Mouse (Mus musculus): Measurements from ENCODE around the gene Mbd6.

DNA sequence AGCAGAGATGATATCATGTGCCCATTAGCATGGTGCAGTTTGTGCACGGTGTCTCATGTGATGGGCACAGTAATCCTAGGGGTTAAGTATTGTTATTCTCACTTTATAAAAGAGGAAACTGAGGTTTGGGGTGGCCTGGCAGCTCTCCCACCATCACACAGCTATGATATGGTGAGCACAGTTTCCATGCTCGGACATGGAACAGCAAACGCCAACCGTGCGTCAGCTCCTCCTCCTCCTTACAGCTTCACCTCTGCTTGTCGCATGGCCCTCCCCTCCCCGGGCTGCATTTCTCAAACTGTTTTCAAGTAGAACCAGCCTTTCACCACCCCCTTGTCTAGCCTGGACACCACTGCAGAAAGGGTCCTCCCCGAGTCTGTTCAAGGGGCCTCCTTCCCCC lies 30.3 kb downstream of the Mbd6 start:
- TF ChIP-seq EP300 (optimal IDR thresholded peaks at IDR 0.05) = no peak
- TF ChIP-seq CTCF (IDR thresholded peaks at IDR 0.05; ENCODE audit: low read depth) = no peak
